Mouse (Mus musculus): ENCODE measurements around the gene Plod1.

DNA sequence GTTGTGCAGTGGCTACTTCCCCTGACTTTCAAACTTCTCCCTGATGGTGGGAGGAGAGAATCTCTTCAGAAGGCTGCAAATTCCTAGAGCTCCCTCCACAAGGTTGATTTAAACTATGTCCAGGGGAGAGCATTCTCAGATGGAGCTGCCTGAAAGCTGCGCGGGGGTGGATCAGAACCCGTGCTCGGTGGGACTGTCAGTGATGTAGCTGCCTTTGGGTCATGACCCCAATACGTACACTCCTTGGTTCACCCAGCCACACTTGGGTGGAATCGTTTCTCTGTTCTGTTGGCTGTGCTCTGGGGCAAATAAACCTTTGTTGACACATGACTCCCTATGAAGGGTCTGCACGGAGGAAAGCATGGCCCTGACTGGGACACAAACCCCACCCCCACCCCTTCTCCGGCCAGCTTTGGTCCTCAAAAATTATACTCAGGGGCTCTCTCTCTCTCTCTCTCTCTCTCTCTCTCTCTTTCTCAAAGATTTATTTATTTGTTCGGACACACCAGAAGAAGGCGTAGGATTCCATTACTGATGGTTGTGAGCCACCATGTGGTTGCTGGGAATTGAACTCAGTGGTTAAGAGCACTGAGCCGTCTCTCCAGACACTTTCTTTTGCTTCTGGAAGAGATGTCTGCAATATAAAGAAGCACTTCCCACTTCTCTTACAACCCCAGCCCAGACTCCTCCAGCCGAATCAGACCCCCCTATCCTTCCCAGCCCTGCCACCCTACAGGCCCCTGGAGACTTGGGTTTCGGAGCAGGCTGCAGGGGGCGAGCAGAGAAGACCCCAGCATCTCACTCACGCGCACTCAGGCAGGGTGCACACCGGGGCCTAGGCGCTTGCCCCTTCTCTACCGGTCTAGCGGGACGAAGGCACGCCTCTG, 68.8 kb downstream of the Plod1 start:
- TF ChIP-seq RCOR1 (IDR thresholded peaks at IDR 0.05; ENCODE audit: low read depth, low read length): no peak
- TF ChIP-seq TBP (IDR thresholded peaks at IDR 0.05; ENCODE audit: low read depth, low read length): no peak
- TF ChIP-seq GATA1 (IDR thresholded peaks at IDR 0.05; ENCODE audit: low read depth, low read length): no peak
- no peak for TF ChIP-seq ZNF384 (IDR thresholded peaks at IDR 0.05; ENCODE audit: low read depth, low read length)
- no peak for TF ChIP-seq POLR2A (IDR thresholded peaks at IDR 0.05; ENCODE audit: control insufficient read depth in 1 of 2, insufficient read depth in 1 of 2, low read depth in 1 of 2, low read length in 2 of 2, poor library complexity in 1 of 2)
- TF ChIP-seq BHLHE40 (IDR thresholded peaks at IDR 0.05; ENCODE audit: borderline replicate concordance, low read depth, low read length): no peak

Measured in MEL (cell line).